Mouse (Mus musculus) megakaryocyte, embryonic 14.5 days (primary cell): ENCODE measurements around the gene Meiob.

Source experiments
- FLI1 ChIP-seq: IDR thresholded peaks from 2 replicates; pipeline ENCODE4 v1.6.1; 2012; ENCODE audit warnings: low read length, inconsistent platforms, mixed read lengths
- GATA1 ChIP-seq: IDR thresholded peaks from 3 replicates; pipeline ENCODE4 v1.6.1; 2012; ENCODE audit warnings: mixed read lengths, low read length, inconsistent platforms, borderline replicate concordance

DNA sequence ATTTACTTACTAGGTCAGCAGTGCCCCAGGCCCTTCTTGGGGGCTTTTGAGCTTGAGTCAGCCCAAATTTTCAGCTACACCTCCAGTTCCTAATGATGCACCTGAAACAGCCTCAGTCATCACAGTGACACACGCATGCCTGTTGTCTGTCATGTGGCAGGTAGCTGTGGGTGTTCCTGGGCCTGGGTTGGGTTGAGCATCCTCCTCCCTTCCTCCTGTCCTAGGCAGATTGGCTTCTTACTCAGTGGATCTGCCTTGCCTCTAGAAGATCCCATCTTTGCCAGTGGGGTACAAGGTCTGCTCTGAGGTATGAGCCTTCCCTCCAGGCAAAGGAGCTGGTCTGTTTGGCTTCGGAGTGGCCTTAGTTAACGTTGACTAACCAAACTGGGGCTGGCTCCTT lies 84.8 kb downstream of the Meiob start:
- TF ChIP-seq GATA1 (no peak), FLI1 (no peak)
